Mouse (Mus musculus): Measurements from ENCODE around the gene Pde7b. TPM values are rescaled to one million over a fixed set of nuclear protein-coding genes. Genes with fewer than 3 reads are reported as not detected.

The Pde7b gene
- polyA plus RNA-seq (2014; fragmentation: Nextera tagmentation; extraction: Ambion mirVana), result 3.5 and 3.9 TPM in 2 replicates

DNA sequence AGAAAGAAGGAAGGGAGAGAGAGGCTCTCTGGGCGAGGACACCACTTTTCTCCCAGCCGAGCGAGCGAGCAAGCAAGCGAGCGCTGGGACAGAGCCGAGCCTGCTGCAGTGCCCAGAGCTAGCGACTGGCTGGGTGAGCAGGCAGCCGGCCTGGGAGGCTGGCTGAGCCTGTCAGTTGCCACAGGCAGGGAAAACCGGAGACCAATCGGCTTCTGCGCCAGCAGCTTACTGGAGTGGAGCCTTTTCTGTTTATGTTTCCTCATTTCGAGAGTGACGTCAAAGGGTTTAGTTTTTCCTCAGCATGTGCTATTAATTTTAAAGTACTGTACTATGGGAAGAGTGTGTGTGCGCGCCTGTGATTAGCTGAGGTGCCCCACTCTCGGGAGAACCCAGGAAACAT is at the start of gene Pde7b:
TSS of gene Pde7b (minus strand) at position 173 of the 400 bp plus-strand sequence.
- H3K9ac ChIP-seq, result peak within 1 kb of the TSS; percentile 50
- WGBS, result 13% methylated on average over 17 of the region's 17 CpGs

DNA sequence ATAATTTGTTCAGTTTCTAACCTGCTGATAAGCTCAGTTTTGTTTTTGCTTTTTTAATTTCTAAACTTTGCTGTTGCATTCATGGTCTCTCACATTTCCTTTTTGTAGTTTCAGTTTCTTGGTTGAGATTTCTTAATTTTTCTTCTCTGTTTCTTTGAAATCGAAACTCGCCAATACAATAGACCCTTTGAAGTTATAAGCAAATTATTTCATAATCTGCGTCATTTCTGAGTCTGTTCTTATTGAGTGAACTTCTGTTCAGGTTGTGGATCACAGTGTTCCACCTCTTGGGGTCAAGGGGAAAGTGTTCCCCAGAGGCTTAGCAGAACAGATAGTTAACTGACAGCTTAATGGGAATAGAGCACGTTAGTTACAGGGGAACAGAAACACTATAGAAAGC is 47.2 kb upstream of the Pde7b start:
- ATAC-seq (ENCODE audit: low FRiP score), result no peak
- Histone ChIP-seq H3K4me2 (replicated peaks) (no peak overlapping the region), H3K36me3 (replicated peaks; ENCODE audit: control insufficient read depth, insufficient read depth) (no peaks in the 10 kb centered on the region), H3K27ac (no peak overlapping the region), H3K4me1 (replicated peaks; ENCODE audit: control insufficient read depth, insufficient read depth, low read length) (no peaks in the 10 kb centered on the region), H3K9me3 (ENCODE audit: control insufficient read depth, low read length) (no peaks in the 10 kb centered on the region), H3K9ac (no peak overlapping the region), H3K27me3 (ENCODE audit: control insufficient read depth, insufficient read depth, low read length) (no peaks in the 10 kb centered on the region), H3K4me3 (replicated peaks; ENCODE audit: low read length) (no peak overlapping the region)
- DNase-seq (ENCODE audit: low spot score), result no peak
- WGBS, result 79% methylated on average over 4 of the region's 4 CpGs

More for the DNA sequence above, at the start of gene Pde7b:
- no peaks in the 10 kb centered on the region for H3K36me3 ChIP-seq (replicated peaks; ENCODE audit: control insufficient read depth, insufficient read depth)
- peak within 1 kb of the TSS; percentile 29 for H3K4me3 ChIP-seq (replicated peaks; ENCODE audit: low read length)
- H3K27me3 ChIP-seq (ENCODE audit: control insufficient read depth, insufficient read depth, low read length), result no peaks in the 10 kb centered on the region
- H3K4me1 ChIP-seq (replicated peaks; ENCODE audit: control insufficient read depth, insufficient read depth, low read length), result peaks cover 25% of the 10 kb centered on the region
- DNase-seq (ENCODE audit: low spot score) (peak; percentile 78), ATAC-seq (ENCODE audit: low FRiP score) (peak; percentile 93)
- no peaks in the 10 kb centered on the region for H3K9me3 ChIP-seq (ENCODE audit: control insufficient read depth, low read length)
- H3K4me2 ChIP-seq (replicated peaks), result peak within 1 kb of the TSS; percentile 63
- H3K27ac ChIP-seq, result no peak within 1 kb of the TSS

DNA sequence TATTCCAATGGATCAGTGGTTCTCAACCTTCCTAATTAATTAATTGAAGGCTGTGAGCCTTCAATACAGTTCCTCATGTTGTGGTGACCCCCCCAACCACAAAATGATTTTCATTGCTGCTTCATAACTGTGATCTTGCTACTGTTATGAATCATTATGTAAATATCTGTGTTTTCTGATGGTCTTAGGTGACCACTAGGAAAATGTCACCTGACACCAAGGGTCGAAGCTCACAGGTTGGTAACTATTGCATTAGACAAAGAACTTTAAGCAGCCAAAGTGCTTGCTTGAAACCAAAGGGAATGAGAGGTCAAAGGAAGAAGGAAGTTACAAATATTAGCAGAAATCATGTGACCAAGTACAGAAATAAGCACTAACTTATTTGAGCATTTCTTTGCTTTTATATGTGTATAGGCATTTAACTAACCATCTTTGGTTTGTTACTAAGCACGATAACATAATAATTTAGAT is 45.6 kb upstream of the Pde7b start:
- DNase-seq (ENCODE audit: low spot score), result no peak
- Histone ChIP-seq H3K9me3 (ENCODE audit: control insufficient read depth, low read length) (no peaks in the 10 kb centered on the region), H3K27me3 (ENCODE audit: control insufficient read depth, insufficient read depth, low read length) (no peaks in the 10 kb centered on the region), H3K36me3 (replicated peaks; ENCODE audit: control insufficient read depth, insufficient read depth) (no peaks in the 10 kb centered on the region), H3K4me1 (replicated peaks; ENCODE audit: control insufficient read depth, insufficient read depth, low read length) (no peaks in the 10 kb centered on the region), H3K27ac (no peak overlapping the region), H3K4me2 (replicated peaks) (no peak overlapping the region), H3K4me3 (replicated peaks; ENCODE audit: low read length) (no peak overlapping the region), H3K9ac (no peak overlapping the region)
- 94% methylated on average over 2 of the region's 2 CpGs for WGBS
- no peak for ATAC-seq (ENCODE audit: low FRiP score)

DNA sequence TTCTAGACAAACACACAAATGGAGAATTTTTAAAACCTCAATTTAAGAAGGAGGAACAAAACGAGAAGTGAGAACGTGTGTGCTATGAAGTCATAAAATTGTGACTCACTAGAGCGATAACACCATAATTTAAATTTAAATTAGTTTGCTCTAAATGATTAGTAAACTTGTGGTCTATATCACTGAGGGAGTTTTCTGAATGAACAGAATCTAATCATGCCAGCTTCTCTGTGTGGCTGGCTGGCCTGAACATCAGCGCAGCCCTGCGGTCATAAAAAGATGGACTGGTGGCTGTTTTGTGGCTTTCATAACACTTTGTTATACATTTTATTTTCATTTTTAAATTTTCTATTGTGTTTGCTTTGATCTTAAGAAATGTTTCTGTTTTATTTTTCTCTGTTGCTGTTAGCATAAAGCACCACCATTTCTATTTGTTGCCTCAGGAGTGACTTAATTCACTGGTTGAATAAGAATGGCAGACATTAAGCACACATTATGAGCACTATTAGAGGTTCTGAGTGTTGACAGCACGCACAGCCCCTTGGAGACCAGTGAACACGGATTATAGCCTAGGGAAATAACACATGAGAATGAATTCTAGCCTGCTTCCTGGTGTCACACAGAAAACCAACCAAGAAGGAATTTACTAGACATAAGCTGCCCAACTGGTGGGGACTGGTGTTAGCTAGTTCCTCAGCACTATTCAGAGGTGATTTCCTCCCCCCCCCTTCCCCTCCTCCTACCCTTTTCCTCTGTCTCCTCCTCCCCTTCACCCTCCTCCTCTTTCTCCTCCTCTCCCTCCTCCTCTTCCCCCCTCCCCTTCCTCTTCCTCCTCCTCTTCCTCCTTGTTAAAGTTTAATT is 44.9 kb upstream of the Pde7b start:
- DNase-seq (ENCODE audit: low spot score) (peak; percentile 35), ATAC-seq (ENCODE audit: low FRiP score) (peak; percentile 71)
- no peak overlapping the region for H3K4me2 ChIP-seq (replicated peaks)
- no peaks in the 10 kb centered on the region for H3K36me3 ChIP-seq (replicated peaks; ENCODE audit: control insufficient read depth, insufficient read depth)
- WGBS, result 58% methylated on average over 7 of the region's 7 CpGs
- H3K27me3 ChIP-seq (ENCODE audit: control insufficient read depth, insufficient read depth, low read length), result no peaks in the 10 kb centered on the region
- H3K4me1 ChIP-seq (replicated peaks; ENCODE audit: control insufficient read depth, insufficient read depth, low read length), result no peaks in the 10 kb centered on the region
- no peak overlapping the region for H3K4me3 ChIP-seq (replicated peaks; ENCODE audit: low read length)
- no peaks in the 10 kb centered on the region for H3K9me3 ChIP-seq (ENCODE audit: control insufficient read depth, low read length)
- no peak overlapping the region for H3K9ac ChIP-seq
- H3K27ac ChIP-seq, result no peak overlapping the region

DNA sequence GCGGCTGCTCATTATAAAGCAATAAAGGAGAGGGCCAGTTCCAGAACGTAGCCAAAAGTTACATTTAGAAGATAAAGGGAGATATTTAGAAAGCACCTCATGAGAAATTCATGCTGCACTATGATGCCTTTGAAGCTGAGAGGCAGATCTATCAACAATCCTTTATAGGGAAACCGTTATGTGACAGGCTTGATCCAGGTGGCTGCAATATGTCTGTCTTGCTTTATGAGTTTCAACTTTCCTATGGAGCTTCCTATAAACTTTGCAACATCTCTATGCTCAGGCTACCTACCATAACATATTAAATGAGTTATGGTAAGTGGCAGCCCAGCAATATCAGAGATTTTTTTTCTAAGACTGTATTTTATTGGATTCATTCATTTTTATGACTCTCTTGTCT is 39.5 kb upstream of the Pde7b start:
- H3K4me2 ChIP-seq (replicated peaks), result no peak overlapping the region
- H3K9ac ChIP-seq, result no peak overlapping the region
- H3K9me3 ChIP-seq (ENCODE audit: control insufficient read depth, low read length), result no peaks in the 10 kb centered on the region
- H3K27ac ChIP-seq, result no peak overlapping the region
- no peaks in the 10 kb centered on the region for H3K27me3 ChIP-seq (ENCODE audit: control insufficient read depth, insufficient read depth, low read length)
- no peak for ATAC-seq (ENCODE audit: low FRiP score)
- no peak for DNase-seq (ENCODE audit: low spot score)
- no peaks in the 10 kb centered on the region for H3K36me3 ChIP-seq (replicated peaks; ENCODE audit: control insufficient read depth, insufficient read depth)
- H3K4me1 ChIP-seq (replicated peaks; ENCODE audit: control insufficient read depth, insufficient read depth, low read length), result no peaks in the 10 kb centered on the region
- no peak overlapping the region for H3K4me3 ChIP-seq (replicated peaks; ENCODE audit: low read length)
- WGBS, result 83% methylated on average over 3 of the region's 3 CpGs

DNA sequence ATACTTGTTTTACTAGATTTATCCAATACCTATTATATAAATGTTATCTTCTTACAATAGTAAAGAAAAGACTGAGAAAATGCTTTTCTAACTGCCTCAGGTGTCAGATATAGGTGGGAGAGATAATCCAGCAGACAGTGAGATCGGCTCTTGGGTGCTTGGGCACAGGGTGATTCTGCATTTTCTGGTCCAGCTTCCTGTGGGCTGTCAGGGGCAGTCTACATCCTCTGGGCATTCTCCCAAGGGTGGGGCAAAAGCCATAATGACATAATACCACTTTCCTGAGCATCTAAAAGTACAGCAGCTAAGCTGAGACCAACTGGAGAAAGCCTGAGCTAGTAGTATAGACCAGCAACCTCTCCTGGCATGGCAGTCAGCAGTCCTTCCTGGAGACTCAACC is 34.1 kb upstream of the Pde7b start:
- H3K27ac ChIP-seq, result no peak overlapping the region
- WGBS, result 91% methylated on average over 1 of the region's 1 CpGs
- H3K9me3 ChIP-seq (ENCODE audit: control insufficient read depth, low read length), result no peaks in the 10 kb centered on the region; the same call in 1 of the 2 replicates
- DNase-seq (ENCODE audit: low spot score) (no peak), ATAC-seq (ENCODE audit: low FRiP score) (no peak)
- H3K36me3 ChIP-seq (replicated peaks; ENCODE audit: control insufficient read depth, insufficient read depth), result no peaks in the 10 kb centered on the region
- no peaks in the 10 kb centered on the region for H3K27me3 ChIP-seq (ENCODE audit: control insufficient read depth, insufficient read depth, low read length)
- H3K4me3 ChIP-seq (replicated peaks; ENCODE audit: low read length), result no peak overlapping the region
- H3K9ac ChIP-seq, result no peak overlapping the region
- H3K4me2 ChIP-seq (replicated peaks), result no peak overlapping the region
- H3K4me1 ChIP-seq (replicated peaks; ENCODE audit: control insufficient read depth, insufficient read depth, low read length), result no peaks in the 10 kb centered on the region

DNA sequence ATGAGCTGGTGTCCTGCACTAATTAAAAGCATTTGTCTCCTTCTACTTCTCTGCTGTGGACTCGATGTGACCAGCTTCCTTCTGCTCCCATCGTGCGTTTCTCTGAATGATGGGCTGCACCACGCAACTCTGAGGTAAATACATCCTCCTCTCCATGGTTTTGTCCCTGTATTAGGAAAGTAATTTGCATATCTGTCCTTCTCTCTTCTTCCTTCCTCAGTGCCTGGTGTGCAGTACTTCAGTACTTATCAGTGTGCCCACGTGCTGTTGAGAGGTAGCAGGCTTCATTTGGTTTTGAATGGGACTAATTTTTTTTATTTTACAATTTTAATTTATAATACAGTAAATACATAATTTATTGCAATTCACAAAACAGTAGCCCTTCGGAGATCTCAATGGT is 33.4 kb upstream of the Pde7b start:
- Histone ChIP-seq H3K27me3 (ENCODE audit: control insufficient read depth, insufficient read depth, low read length) (no peaks in the 10 kb centered on the region), H3K27ac (no peak overlapping the region), H3K9ac (no peak overlapping the region), H3K9me3 (ENCODE audit: control insufficient read depth, low read length) (no peaks in the 10 kb centered on the region; the same call in 1 of the 2 replicates), H3K36me3 (replicated peaks; ENCODE audit: control insufficient read depth, insufficient read depth) (no peaks in the 10 kb centered on the region), H3K4me1 (replicated peaks; ENCODE audit: control insufficient read depth, insufficient read depth, low read length) (no peaks in the 10 kb centered on the region), H3K4me2 (replicated peaks) (no peak overlapping the region), H3K4me3 (replicated peaks; ENCODE audit: low read length) (no peak overlapping the region)
- ATAC-seq (ENCODE audit: low FRiP score) (no peak), DNase-seq (ENCODE audit: low spot score) (no peak)
- WGBS, result 86% methylated on average over 6 of the region's 6 CpGs

DNA sequence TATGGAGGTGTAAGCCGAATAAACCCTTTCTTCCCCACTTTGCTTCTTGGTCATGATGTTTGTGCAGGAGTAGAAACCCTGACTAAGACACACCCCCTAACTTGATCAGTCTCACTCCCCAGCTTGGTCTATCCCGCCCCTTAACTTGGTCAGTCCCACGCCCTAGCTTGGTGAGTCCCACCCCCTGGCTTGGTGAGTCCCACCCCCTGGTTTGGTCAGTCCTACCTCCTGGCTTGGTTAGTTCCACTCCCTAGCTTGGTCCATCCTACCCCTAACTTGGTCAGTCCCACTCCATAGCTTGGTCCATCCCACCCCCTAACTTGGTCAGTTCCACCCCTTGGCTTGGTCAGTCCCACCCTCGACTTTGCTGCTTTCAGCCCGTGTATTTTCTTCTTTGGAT is 31.3 kb upstream of the Pde7b start:
- Histone ChIP-seq H3K4me3 (replicated peaks; ENCODE audit: low read length) (no peak overlapping the region), H3K9me3 (ENCODE audit: control insufficient read depth, low read length) (no peaks in the 10 kb centered on the region; the same call in 1 of the 2 replicates), H3K9ac (no peak overlapping the region), H3K4me1 (replicated peaks; ENCODE audit: control insufficient read depth, insufficient read depth, low read length) (no peaks in the 10 kb centered on the region), H3K4me2 (replicated peaks) (no peak overlapping the region), H3K27ac (no peak overlapping the region), H3K36me3 (replicated peaks; ENCODE audit: control insufficient read depth, insufficient read depth) (no peaks in the 10 kb centered on the region), H3K27me3 (ENCODE audit: control insufficient read depth, insufficient read depth, low read length) (no peaks in the 10 kb centered on the region)
- DNase-seq (ENCODE audit: low spot score), result no peak
- WGBS, result 92% methylated on average over 5 of the region's 5 CpGs
- ATAC-seq (ENCODE audit: low FRiP score), result 0 out of 2 replicates have a peak, but pooled peaks have one; percentile 46

DNA sequence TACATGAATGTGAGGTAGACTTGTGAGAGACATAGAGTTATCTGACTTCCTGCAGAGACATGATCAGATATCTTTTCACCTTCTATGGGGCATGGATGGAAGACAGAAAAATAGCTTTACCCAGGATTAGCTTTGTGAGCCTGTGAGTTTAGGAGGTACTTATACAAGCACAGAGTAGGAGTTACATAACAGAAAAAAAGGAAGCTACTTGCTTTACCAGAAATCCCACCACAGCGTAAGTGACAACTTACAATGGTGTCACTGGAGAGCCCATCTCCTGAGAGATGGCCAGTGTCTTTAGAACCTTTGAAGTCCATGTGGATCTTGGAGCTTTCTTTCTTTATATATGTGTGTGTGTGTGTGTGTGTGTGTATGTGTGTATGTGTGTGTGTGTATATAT is 28.0 kb upstream of the Pde7b start:
- no peak overlapping the region for H3K9ac ChIP-seq
- H3K27ac ChIP-seq, result no peak overlapping the region
- H3K27me3 ChIP-seq (ENCODE audit: control insufficient read depth, insufficient read depth, low read length), result no peaks in the 10 kb centered on the region
- no peaks in the 10 kb centered on the region for H3K36me3 ChIP-seq (replicated peaks; ENCODE audit: control insufficient read depth, insufficient read depth)
- no peak overlapping the region for H3K4me3 ChIP-seq (replicated peaks; ENCODE audit: low read length)
- no peaks in the 10 kb centered on the region; the same call in 1 of the 2 replicates for H3K9me3 ChIP-seq (ENCODE audit: control insufficient read depth, low read length)
- ATAC-seq (ENCODE audit: low FRiP score) (no peak), DNase-seq (ENCODE audit: low spot score) (no peak)
- H3K4me2 ChIP-seq (replicated peaks), result no peak overlapping the region
- H3K4me1 ChIP-seq (replicated peaks; ENCODE audit: control insufficient read depth, insufficient read depth, low read length), result no peaks in the 10 kb centered on the region
- 95% methylated on average over 1 of the region's 1 CpGs for WGBS
